ENCODE assay signal across 22 mouse cellular contexts in genomic region chr14:81255423-81255822, GRCm38 (mm10).
DNase-seq lines count a peak whose midpoint lies in the region; ATAC-seq and TF ChIP-seq lines count a peak whose summit lies in the region.
"Had no signal": no experiment of that assay in that cellular context is flagged by ENCODE, and none has a peak within 500 bp of the region (broad histone marks: within the 10 kb centered on the region; RNA-seq: fewer than 3 reads in every experiment).

No protein-coding gene starts in this region.

- no peaks in the 10 kb centered on the region for H3K9me3 ChIP-seq in stomach, embryonic 14.5 days (ENCODE audit: control insufficient read depth, low read depth, low read length)
- H3K9me3 ChIP-seq in stomach, postnatal 0 days (ENCODE audit: control insufficient read depth, low read length): no peaks in the 10 kb centered on the region
- H3K9me3 ChIP-seq in intestine, embryonic 16.5 days (ENCODE audit: control insufficient read depth, low read length): no peaks in the 10 kb centered on the region
- no peaks in the 10 kb centered on the region for H3K9me3 ChIP-seq in stomach, embryonic 16.5 days (replicated peaks; ENCODE audit: control insufficient read depth, low read length)
- H3K9me3 ChIP-seq in hindbrain, embryonic 14.5 days (ENCODE audit: control insufficient read depth, low read length): no peaks in the 10 kb centered on the region
- H3K9me3 ChIP-seq: embryonic facial prominence, embryonic 13.5 days; embryonic facial prominence, embryonic 15.5 days; forebrain, embryonic 10.5 days; forebrain, embryonic 12.5 days had no signal

- TF ChIP-seq EP300 in stomach, postnatal 0 days (optimal IDR thresholded peaks at IDR 0.05): no peak

- no peaks in the 10 kb centered on the region for H3K4me1 ChIP-seq in stomach, embryonic 14.5 days (ENCODE audit: control insufficient read depth, insufficient read depth, low read length)
- no peaks in the 10 kb centered on the region for H3K4me1 ChIP-seq in stomach, postnatal 0 days (replicated peaks; ENCODE audit: control insufficient read depth, insufficient read depth)
- H3K4me1 ChIP-seq in intestine, embryonic 16.5 days (ENCODE audit: control insufficient read depth, insufficient read depth, low read length): no peaks in the 10 kb centered on the region
- no peaks in the 10 kb centered on the region for H3K4me1 ChIP-seq in stomach, embryonic 16.5 days (ENCODE audit: control insufficient read depth, insufficient read depth, low read length)
- no peaks in the 10 kb centered on the region for H3K4me1 ChIP-seq in hindbrain, embryonic 14.5 days (replicated peaks; ENCODE audit: control insufficient read depth, insufficient read depth, low read length)
- H3K4me1 ChIP-seq: embryonic facial prominence, embryonic 13.5 days; embryonic facial prominence, embryonic 15.5 days; forebrain, embryonic 10.5 days; forebrain, embryonic 12.5 days had no signal

- peak; percentile 71; the same call in 1 of the 2 replicates for ATAC-seq in stomach, embryonic 14.5 days (ENCODE audit: insufficient number of reproducible peaks, insufficient read depth, low FRiP score, low read depth)
- ATAC-seq in stomach, postnatal 0 days (ENCODE audit: low FRiP score, low TSS enrichment): no peak
- peak; percentile 52 for ATAC-seq in intestine, embryonic 16.5 days
- ATAC-seq in stomach, embryonic 16.5 days (ENCODE audit: insufficient read depth, low FRiP score): 0 out of 2 replicates have a peak, but pooled peaks have one; percentile 25
- no peak for ATAC-seq in hindbrain, embryonic 14.5 days (ENCODE audit: low FRiP score)
- ATAC-seq: forebrain, embryonic 14.5 days had no signal

- no peaks in the 10 kb centered on the region for H3K27me3 ChIP-seq in stomach, embryonic 14.5 days (ENCODE audit: control insufficient read depth, insufficient read depth, low read length)
- no peaks in the 10 kb centered on the region for H3K27me3 ChIP-seq in stomach, postnatal 0 days (ENCODE audit: control insufficient read depth, insufficient read depth, low read length)
- H3K27me3 ChIP-seq in intestine, embryonic 16.5 days (replicated peaks; ENCODE audit: control insufficient read depth, insufficient read depth, low read length): no peaks in the 10 kb centered on the region
- H3K27me3 ChIP-seq in stomach, embryonic 16.5 days (ENCODE audit: control insufficient read depth, insufficient read depth, low read length): no peaks in the 10 kb centered on the region
- no peaks in the 10 kb centered on the region for H3K27me3 ChIP-seq in hindbrain, embryonic 14.5 days (ENCODE audit: control insufficient read depth, insufficient read depth, low read length)
- H3K27me3 ChIP-seq: embryonic facial prominence, embryonic 13.5 days; embryonic facial prominence, embryonic 15.5 days; forebrain, embryonic 12.5 days had no signal

- no peak overlapping the region for H3K4me2 ChIP-seq in stomach, embryonic 14.5 days (replicated peaks; ENCODE audit: low read depth, low read length)
- no peak overlapping the region for H3K4me2 ChIP-seq in stomach, postnatal 0 days (replicated peaks; ENCODE audit: low read depth)
- H3K4me2 ChIP-seq in intestine, embryonic 16.5 days (ENCODE audit: low read depth, low read length): no peak overlapping the region
- H3K4me2 ChIP-seq in stomach, embryonic 16.5 days (ENCODE audit: low read depth, low read length): no peak overlapping the region
- H3K4me2 ChIP-seq in hindbrain, embryonic 14.5 days (replicated peaks): no peak overlapping the region
- H3K4me2 ChIP-seq: embryonic facial prominence, embryonic 13.5 days; embryonic facial prominence, embryonic 15.5 days; forebrain, embryonic 12.5 days had no signal

- no peak overlapping the region for H3K4me3 ChIP-seq in stomach, embryonic 14.5 days (ENCODE audit: low read depth, low read length)
- no peak overlapping the region for H3K4me3 ChIP-seq in stomach, postnatal 0 days (ENCODE audit: low read depth, low read length)
- no peak overlapping the region for H3K4me3 ChIP-seq in intestine, embryonic 16.5 days (ENCODE audit: low read length)
- no peak overlapping the region for H3K4me3 ChIP-seq in stomach, embryonic 16.5 days (replicated peaks; ENCODE audit: low read length)
- no peak overlapping the region for H3K4me3 ChIP-seq in hindbrain, embryonic 14.5 days (replicated peaks; ENCODE audit: low read length)
- H3K4me3 ChIP-seq: embryonic facial prominence, embryonic 13.5 days; embryonic facial prominence, embryonic 15.5 days; erythroblast, embryonic 14.5 days; forebrain, embryonic 10.5 days; forebrain, embryonic 12.5 days had no signal

- H3K27ac ChIP-seq in stomach, embryonic 14.5 days (ENCODE audit: low read length): no peak overlapping the region
- no peak overlapping the region for H3K27ac ChIP-seq in stomach, postnatal 0 days (replicated peaks)
- H3K27ac ChIP-seq in intestine, embryonic 16.5 days (ENCODE audit: low read length): no peak overlapping the region
- no peak overlapping the region for H3K27ac ChIP-seq in stomach, embryonic 16.5 days (ENCODE audit: low read length)
- no peak overlapping the region for H3K27ac ChIP-seq in hindbrain, embryonic 14.5 days
- H3K27ac ChIP-seq: embryonic facial prominence, embryonic 13.5 days; embryonic facial prominence, embryonic 15.5 days; forebrain, embryonic 10.5 days; forebrain, embryonic 12.5 days had no signal

- H3K9ac ChIP-seq in stomach, embryonic 14.5 days (replicated peaks; ENCODE audit: low read depth, low read length): no peak overlapping the region
- H3K9ac ChIP-seq in stomach, postnatal 0 days (ENCODE audit: low read length): no peak overlapping the region
- H3K9ac ChIP-seq in intestine, embryonic 16.5 days (ENCODE audit: low read depth, low read length): no peak overlapping the region
- H3K9ac ChIP-seq in stomach, embryonic 16.5 days (ENCODE audit: low read length): no peak overlapping the region
- H3K9ac ChIP-seq in hindbrain, embryonic 14.5 days: no peak overlapping the region
- H3K9ac ChIP-seq: embryonic facial prominence, embryonic 13.5 days; embryonic facial prominence, embryonic 15.5 days; forebrain, embryonic 12.5 days had no signal

- no peak for DNase-seq in stomach, postnatal 0 days (ENCODE audit: low spot score)
- no peak for DNase-seq in hindbrain, embryonic 14.5 days (ENCODE audit: low spot score)
- DNase-seq in retina, embryonic 14.5 days (ENCODE audit: low spot score): no peak
- DNase-seq: adrenal gland, adult 2 months; adrenal gland, postnatal 10 days; adrenal gland, postnatal 25 days; cerebellum, adult 11 months; cerebellum, adult 18-20 months; cerebellum, adult 8-10 months; cerebellum, adult 9-11 months; cerebellum, postnatal 14 days; cerebellum, postnatal 36 days; embryo, embryonic 11 days had no signal

- no peaks in the 10 kb centered on the region for H3K36me3 ChIP-seq in stomach, embryonic 14.5 days (ENCODE audit: control insufficient read depth, insufficient read depth, low read length)
- no peaks in the 10 kb centered on the region for H3K36me3 ChIP-seq in stomach, postnatal 0 days (ENCODE audit: control insufficient read depth, insufficient read depth, low read length)
- no peaks in the 10 kb centered on the region for H3K36me3 ChIP-seq in intestine, embryonic 16.5 days (ENCODE audit: control insufficient read depth, insufficient read depth, low read length)
- H3K36me3 ChIP-seq in stomach, embryonic 16.5 days (ENCODE audit: control insufficient read depth, insufficient read depth, low read length): no peaks in the 10 kb centered on the region
- H3K36me3 ChIP-seq in hindbrain, embryonic 14.5 days (replicated peaks; ENCODE audit: control insufficient read depth, insufficient read depth): no peaks in the 10 kb centered on the region
- H3K36me3 ChIP-seq: embryonic facial prominence, embryonic 13.5 days; embryonic facial prominence, embryonic 15.5 days; forebrain, embryonic 10.5 days; forebrain, embryonic 12.5 days had no signal

- TF ChIP-seq CTCF in stomach, postnatal 0 days (IDR thresholded peaks at IDR 0.05; ENCODE audit: low read depth): no peak

Comparison
In these comparisons a context has a peak if more than half of its experiments do, and no peak if none do; other contexts are left out.
1. ATAC-seq: peak in stomach, embryonic 14.5 days (single experiment), intestine, embryonic 16.5 days (single experiment) and stomach, embryonic 16.5 days (single experiment); none in stomach, postnatal 0 days (single experiment) and hindbrain, embryonic 14.5 days (single experiment).